Mouse (Mus musculus): Measurements from ENCODE around the gene Tssc4. TPM values are rescaled to one million over a fixed set of nuclear protein-coding genes. Genes with fewer than 3 reads are reported as not detected.

Gene Tssc4
- total RNA-seq, 2 experiments from 2014 or later = 37.8 to 39.6 TPM

DNA sequence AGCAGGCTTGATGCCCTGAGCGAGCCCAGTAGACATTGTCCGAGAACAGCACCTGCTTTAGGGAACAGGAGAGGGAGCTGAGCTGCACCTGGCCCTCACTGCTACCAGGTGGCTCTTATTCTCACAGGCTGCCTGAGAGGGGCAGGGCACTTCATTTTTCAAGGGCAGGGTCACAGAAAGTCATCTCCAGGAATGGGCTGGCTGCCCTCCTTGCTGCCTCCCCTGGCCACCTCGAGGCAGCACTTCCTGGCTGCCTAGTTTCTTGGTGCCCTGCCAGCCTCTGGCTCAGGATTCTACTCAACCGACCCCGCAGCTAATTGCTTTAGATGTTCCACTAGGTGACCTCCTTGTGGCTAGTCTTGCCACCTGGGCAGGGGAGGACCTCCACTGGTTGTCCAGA, 39.2 kb downstream of the Tssc4 start:
- no peak for DNase-seq (ENCODE audit: low spot score in 2 of 2)

DNA sequence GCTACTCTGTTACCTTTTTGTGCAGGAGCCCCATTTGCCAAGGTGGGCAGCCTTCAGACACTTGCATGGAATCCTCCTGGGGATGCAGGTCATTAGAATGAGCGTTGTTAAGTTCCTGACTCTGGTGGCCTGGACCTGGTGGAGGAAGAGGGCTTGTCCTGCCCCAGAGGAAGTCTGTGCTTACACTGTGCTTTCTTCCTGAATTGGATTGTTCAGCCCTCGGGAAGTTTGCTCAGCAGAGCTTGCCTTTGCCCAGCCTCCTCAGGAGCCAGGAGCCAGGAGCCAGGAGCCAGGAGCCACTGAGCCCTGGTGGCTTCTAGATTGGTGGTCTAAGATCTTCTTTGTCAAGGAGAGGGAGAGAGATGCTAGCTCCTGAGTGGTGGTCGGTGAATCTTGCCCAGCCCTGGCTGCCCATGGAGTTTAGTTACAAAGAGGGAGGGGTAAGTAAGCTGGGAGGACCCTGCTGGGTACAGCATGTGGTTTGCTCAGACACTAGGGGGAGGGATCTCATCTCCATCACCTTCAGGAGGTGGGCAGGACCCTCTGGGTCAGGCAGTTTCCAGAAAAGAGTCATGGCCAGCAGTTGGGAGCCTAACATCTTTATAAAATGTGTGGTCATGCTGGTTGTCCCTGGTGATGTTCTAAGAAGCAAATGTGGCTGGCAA, 40.1 kb downstream of the Tssc4 start:
- no peak for DNase-seq (ENCODE audit: low spot score in 2 of 2)

DNA sequence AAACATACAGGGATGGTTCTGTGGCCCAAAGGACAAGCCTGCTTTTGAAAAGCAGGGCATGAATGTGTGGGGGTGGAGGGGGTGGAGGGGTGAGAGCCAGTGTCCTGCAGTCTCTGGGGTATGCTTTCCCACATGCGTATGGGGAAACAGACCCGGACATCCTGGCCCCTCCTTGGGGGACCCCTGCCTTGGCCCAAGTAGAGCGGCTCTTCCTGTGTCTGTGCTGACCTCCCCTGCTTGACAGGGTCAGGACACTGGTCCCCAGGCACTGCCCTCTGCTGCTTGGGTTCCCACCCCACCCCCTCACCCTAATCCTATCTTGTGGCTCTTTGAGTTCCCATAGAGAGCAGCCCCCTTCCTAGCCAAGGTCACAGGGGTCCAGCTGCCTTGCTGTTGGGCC, 40.6 kb downstream of the Tssc4 start:
- no peak for DNase-seq (ENCODE audit: low spot score in 2 of 2)

DNA sequence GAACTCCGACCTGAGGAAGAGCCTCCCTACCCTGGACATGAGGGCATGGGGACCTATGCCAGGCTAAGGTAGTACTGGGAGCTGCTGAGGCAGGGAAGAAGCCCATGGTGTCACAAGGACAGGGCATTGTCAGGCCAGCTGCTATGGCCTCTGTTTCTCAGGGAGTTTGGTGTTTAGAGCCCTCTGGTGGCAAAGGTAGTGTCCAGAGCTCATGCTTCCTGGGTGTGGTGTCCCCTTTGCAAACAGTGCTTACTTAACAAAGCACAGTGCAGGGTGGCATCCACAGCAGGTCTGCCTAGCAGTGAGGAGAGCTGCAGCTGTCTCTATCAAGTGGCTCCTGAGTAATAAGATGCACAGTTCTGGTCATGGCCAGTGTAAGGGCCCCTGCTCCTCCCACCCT, 41.8 kb downstream of the Tssc4 start:
- no peak for DNase-seq (ENCODE audit: low spot score in 2 of 2)

DNA sequence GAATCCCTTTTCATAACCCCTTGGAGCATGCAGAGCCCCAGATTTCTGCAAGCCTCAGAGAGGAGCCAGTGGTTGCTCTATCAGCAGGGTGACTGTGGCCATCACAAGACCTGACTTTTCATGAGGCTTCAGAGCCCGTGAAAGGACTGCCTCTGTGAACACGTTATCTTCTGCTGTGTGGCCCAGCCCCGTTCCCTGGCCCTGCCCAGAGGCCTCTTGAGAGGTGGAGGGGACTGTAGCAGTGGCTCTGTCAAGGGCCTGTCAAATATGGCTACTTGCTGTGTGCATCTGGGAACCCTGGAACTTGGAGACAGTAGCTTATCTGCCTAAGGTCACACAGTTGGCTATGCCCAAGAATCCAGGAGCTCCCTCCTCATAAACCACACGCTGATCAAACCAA, 42.7 kb downstream of the Tssc4 start:
- no peak for DNase-seq (ENCODE audit: low spot score in 2 of 2)

DNA sequence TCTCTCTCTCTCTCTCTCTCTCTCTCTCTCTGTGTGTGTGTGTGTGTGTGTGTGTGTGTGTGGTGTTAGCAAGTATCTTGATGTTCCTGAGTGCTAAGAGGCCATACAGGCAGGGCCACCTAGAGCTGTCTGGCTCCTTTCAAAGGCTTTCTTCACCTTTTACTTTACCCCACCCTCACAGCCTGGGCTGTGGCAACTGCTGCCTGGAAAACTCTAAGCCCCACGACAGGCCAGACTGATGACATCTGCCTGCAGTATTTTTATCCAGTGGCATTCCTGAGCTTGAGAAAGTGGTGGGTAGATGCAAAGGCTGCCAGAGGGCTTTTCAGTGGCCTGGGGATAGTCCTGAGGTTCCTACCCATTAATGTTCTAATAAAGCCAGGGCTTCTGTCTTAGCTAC, 43.3 kb downstream of the Tssc4 start:
- no peak for DNase-seq (ENCODE audit: low spot score in 2 of 2)

DNA sequence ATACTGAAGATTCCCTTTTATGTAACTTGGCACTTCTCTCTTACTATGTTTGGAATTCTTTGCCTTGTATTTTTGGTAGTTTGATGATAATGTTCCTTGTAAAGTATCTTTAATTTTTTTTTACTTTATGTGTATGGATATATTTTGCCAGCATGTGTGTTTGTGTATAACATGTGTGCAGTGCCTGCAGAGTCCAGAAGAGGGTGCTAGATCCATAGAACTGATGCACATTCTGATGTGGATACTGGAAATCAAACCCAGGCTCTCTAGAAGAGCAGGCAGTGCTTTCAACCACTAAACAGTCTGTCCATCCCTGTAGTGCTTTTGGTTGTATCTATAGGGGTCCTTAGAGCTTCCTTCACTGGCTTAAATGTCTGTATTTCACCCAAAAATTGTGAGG, 45.7 kb downstream of the Tssc4 start:
- DNase-seq (ENCODE audit: low spot score in 2 of 2) = no peak

DNA sequence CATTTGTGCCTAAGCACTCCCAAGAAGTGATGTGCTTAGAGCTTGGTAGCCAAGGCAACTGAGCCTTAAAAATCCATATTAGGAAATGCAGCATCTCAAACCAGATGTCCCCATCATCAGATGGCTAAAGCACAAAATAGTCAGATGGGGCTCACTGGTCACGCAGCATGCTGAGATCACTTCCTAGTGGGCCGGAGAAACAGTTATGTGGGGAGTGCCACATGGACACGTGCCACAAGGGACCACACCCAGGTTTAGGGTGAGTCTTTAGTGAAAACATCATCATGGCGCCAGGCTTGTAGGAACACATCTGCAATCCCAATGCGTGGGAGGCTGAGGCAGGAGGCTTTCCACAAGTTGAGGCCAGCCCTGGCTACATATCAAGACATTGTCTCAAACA, 47.5 kb downstream of the Tssc4 start:
- no peak for DNase-seq (ENCODE audit: low spot score in 2 of 2)

DNA sequence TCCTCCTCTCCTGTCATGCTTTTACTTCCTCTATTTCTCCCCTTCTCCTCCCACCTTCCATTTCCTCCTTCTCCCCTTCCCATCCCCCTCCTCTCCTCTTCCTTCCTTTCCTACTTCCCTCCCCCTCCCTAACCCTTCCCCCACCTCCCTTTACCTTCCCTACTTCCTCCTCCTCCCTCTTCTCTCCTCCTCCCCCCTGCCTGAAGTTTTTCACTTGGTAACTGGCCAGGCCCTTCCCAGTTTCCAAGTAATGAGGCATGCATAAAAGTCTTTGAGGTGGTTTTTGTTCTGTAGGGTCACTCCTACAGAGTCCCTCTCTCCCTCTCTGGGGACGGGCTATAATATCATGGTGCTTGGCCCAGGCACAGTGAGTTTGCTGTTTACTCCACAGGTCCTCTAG, 50.4 kb downstream of the Tssc4 start:
- DNase-seq (ENCODE audit: low spot score in 2 of 2) = no peak

DNA sequence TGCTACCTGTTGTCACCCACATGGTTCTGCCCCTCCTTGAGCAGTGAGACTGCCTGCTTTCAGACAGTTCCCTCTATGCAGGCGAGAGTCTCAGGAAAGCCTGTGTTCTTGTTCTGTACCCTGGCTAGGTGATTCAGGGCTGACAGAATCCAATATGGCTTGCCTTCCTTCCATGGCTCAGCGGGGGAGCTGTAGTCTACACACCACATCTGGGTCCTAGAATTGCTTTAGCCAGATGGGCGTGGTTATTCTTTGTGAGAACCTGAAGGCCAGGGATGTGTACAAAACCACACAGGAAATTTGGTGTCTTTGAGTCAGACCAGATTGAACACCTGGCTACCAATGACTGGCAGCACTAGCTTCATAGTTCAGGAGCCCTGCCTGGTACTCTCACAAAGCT, 50.8 kb downstream of the Tssc4 start:
- DNase-seq (ENCODE audit: low spot score in 2 of 2) = no peak

Other genes with a start within 250 kb of the Tssc4 start
- gene Th, start 138.1 kb upstream of the Tssc4 start, total RNA-seq (2021) = 1 to 10 TPM in 1 of 2 experiments, under 1 TPM in 1; 0.89 to 1.1 TPM
- gene Ascl2, start 100.0 kb upstream of the Tssc4 start, total RNA-seq (2021) = not detected
- under 1 TPM in 1 of 2 experiments, not detected in 1; 0.44 TPM for gene Tspan32, start 64.2 kb upstream of the Tssc4 start, total RNA-seq (2021)
- 100 to 1,000 TPM; 388 to 392 TPM for gene Cd81, start 16.5 kb upstream of the Tssc4 start, total RNA-seq (2021)
- gene Trpm5, start 25.4 kb downstream of the Tssc4 start, total RNA-seq (2021) = not detected
- under 1 TPM; 0.30 to 0.54 TPM for gene Kcnq1, start 37.1 kb downstream of the Tssc4 start, total RNA-seq (2021)

All from left cerebral cortex, adult 18-20 months (tissue).